Mouse (Mus musculus) right cerebral cortex, postnatal 10 days (tissue): ENCODE measurements at regions not wholly inside any gene's neighbourhood (a gene's known extent, or its start where the extent isn't known, plus 50 kb on each side); places are given as distances from the start of the nearest gene placed in this dataset.
"Not testable (repeated sequence)": the region's sequence is repeated elsewhere in the genome, so short reads cannot be mapped to it uniquely, and the experiment has no call there.

Experiments used
- DNase-seq, 2 experiments: peaks; one replicate each; pipeline ENCODE4 v3.0.0; 2021; ENCODE audit warnings: low spot score in 2 of 2

- DNase-seq, result not testable (repeated sequence)
These were observed 1905.5 kb upstream of the Sel1l start for GRCm38 (mm10) chr12:93754505-93754904.

GRCm38 (mm10) chr12:93748300-93748847 lies 1899.4 kb upstream of the Sel1l start:
- no peak for DNase-seq

- peak in 1 of 2 experiments; percentile 15 for DNase-seq
These were observed 1869.9 kb upstream of the Sel1l start for GRCm38 (mm10) chr12:93718704-93719497.

- no peak for DNase-seq
These were observed 1857.0 kb upstream of the Sel1l start for GRCm38 (mm10) chr12:93705956-93706355.

- no peak for DNase-seq
These were observed 1838.2 kb upstream of the Sel1l start for GRCm38 (mm10) chr12:93687196-93687595.

- DNase-seq, result no peak
These were observed 1835.4 kb upstream of the Sel1l start for GRCm38 (mm10) chr12:93684385-93684784.

GRCm38 (mm10) chr12:93677478-93677877 lies 1828.5 kb upstream of the Sel1l start:
- DNase-seq, result no peak

GRCm38 (mm10) chr12:93675032-93675431 lies 1826.1 kb upstream of the Sel1l start:
- no peak for DNase-seq

GRCm38 (mm10) chr12:93669211-93669610 lies 1820.3 kb upstream of the Sel1l start:
- no peak for DNase-seq

- DNase-seq, result no peak
These were observed 1817.8 kb upstream of the Sel1l start for GRCm38 (mm10) chr12:93666799-93667198.
